In the genomic region with DNA sequence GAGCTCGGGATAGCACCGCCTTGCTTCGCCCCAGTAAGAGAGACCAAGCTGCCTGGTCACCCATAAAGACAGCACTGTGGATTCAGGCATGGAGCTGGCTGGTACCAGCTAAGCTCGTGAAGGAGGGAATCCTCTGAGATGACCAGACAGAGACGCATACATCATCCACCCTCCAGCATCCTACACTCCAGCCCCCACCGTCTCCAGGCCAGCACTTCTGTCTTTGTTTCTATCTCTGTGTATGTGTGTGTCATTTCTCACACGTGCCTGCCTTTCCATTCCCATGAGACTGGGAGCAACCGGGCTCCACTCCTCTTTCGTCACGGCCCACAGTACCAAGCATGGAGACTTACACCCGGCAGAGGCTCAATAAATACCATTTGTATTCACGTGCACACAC, we compare ENCODE assay signal across 19 mouse cellular contexts. TPM values are rescaled to one million over a fixed set of nuclear protein-coding genes. Genes with fewer than 3 reads are reported as not detected.
A peak's percentile ranks its signal among the peaks of the same experiment; 100 is the strongest.
DNase-seq lines count a peak whose midpoint lies in the region; ATAC-seq and TF ChIP-seq lines count a peak whose summit lies in the region.
"Had no signal": no experiment of that assay in that cellular context is flagged by ENCODE, and none has a peak within 500 bp of the region (broad histone marks: within the 10 kb centered on the region; RNA-seq: fewer than 3 reads in every experiment).

No protein-coding gene starts in this region.

- no peak overlapping the region; the same call in 1 of the 2 replicates for H3K9ac ChIP-seq in forebrain, postnatal 0 days
- no peak overlapping the region for H3K9ac ChIP-seq in midbrain, embryonic 12.5 days (replicated peaks)
- no peak overlapping the region for H3K9ac ChIP-seq in midbrain, postnatal 0 days (replicated peaks; ENCODE audit: low read length, poor library complexity, severe bottlenecking)
- H3K9ac ChIP-seq: embryonic facial prominence, embryonic 12.5 days; intestine, embryonic 15.5 days; limb, embryonic 13.5 days; liver, embryonic 14.5 days had no signal

- peaks cover 28% of the 10 kb centered on the region for H3K4me1 ChIP-seq in forebrain, postnatal 0 days (ENCODE audit: insufficient read depth)
- H3K4me1 ChIP-seq in forebrain, embryonic 10.5 days, result peaks cover 37% of the 10 kb centered on the region
- peaks cover 56% of the 10 kb centered on the region for H3K4me1 ChIP-seq in midbrain, embryonic 12.5 days
- H3K4me1 ChIP-seq in midbrain, postnatal 0 days (ENCODE audit: insufficient read depth, low read length), result peaks cover 14% of the 10 kb centered on the region; the same call in 1 of the 2 replicates
- H3K4me1 ChIP-seq: embryonic facial prominence, embryonic 12.5 days; heart, embryonic 10.5 days; intestine, embryonic 15.5 days; limb, embryonic 13.5 days had no signal

- no peak overlapping the region for H3K4me3 ChIP-seq in forebrain, postnatal 0 days (ENCODE audit: low read depth, low read length)
- no peak overlapping the region for H3K4me3 ChIP-seq in forebrain, embryonic 10.5 days
- H3K4me3 ChIP-seq in midbrain, embryonic 12.5 days, result no peak overlapping the region
- no peak overlapping the region for H3K4me3 ChIP-seq in midbrain, postnatal 0 days (ENCODE audit: low read depth, low read length)
- H3K4me3 ChIP-seq: embryonic facial prominence, embryonic 12.5 days; heart, embryonic 10.5 days; intestine, embryonic 15.5 days; limb, embryonic 13.5 days had no signal

- DNase-seq in forebrain, postnatal 0 days, result no peak
- no peak for DNase-seq in forebrain, embryonic 10.5 days (ENCODE audit: extremely low spot score, low spot score)
- DNase-seq in midbrain, postnatal 0 days (ENCODE audit: low spot score), result no peak
- DNase-seq in left cerebral cortex, postnatal 14 days (ENCODE audit: low spot score in 2 of 2), result peak; percentile 52 to 79
- peak; percentile 49 to 72 for DNase-seq in right cerebral cortex, postnatal 10 days (ENCODE audit: low spot score in 2 of 2)
- no peak for DNase-seq in embryo, embryonic 11 days
- DNase-seq in ovary, postnatal 10 days (ENCODE audit: low spot score), result no peak
- DNase-seq: cerebellum, adult 11-12 months; heart, postnatal 10 days; kidney, postnatal 4 days; thymus, adult 18-20 months had no signal

- no peaks in the 10 kb centered on the region for H3K27me3 ChIP-seq in forebrain, postnatal 0 days (ENCODE audit: insufficient read depth, low read length)
- H3K27me3 ChIP-seq in forebrain, embryonic 10.5 days (ENCODE audit: poor library complexity, severe bottlenecking), result peaks cover 12% of the 10 kb centered on the region
- no peaks in the 10 kb centered on the region for H3K27me3 ChIP-seq in midbrain, embryonic 12.5 days
- no peaks in the 10 kb centered on the region for H3K27me3 ChIP-seq in midbrain, postnatal 0 days (ENCODE audit: insufficient read depth, low read length)
- H3K27me3 ChIP-seq: embryonic facial prominence, embryonic 12.5 days; intestine, embryonic 15.5 days had no signal

- no peak overlapping the region for H3K4me2 ChIP-seq in forebrain, postnatal 0 days (ENCODE audit: low read depth)
- H3K4me2 ChIP-seq in midbrain, embryonic 12.5 days (replicated peaks), result no peak overlapping the region
- H3K4me2 ChIP-seq in midbrain, postnatal 0 days (ENCODE audit: low read depth, low read length, poor library complexity, severe bottlenecking), result no peak overlapping the region
- H3K4me2 ChIP-seq: embryonic facial prominence, embryonic 12.5 days; intestine, embryonic 15.5 days; limb, embryonic 13.5 days had no signal

- intact Hi-C loops in left cerebral cortex, postnatal 14 days (cut with DNase I), result no loop called here

- peak; percentile 48 for ATAC-seq in forebrain, postnatal 0 days
- peak; percentile 27; the same call in 1 of the 2 replicates for ATAC-seq in midbrain, embryonic 12.5 days (ENCODE audit: low FRiP score, low read depth)
- no peak for ATAC-seq in midbrain, postnatal 0 days (ENCODE audit: low FRiP score)
- ATAC-seq: intestine, embryonic 15.5 days had no signal

- TF ChIP-seq CTCF in forebrain, postnatal 0 days (IDR thresholded peaks at IDR 0.05; ENCODE audit: low read depth), result no peak
- no peak for TF ChIP-seq CTCF in midbrain, postnatal 0 days (IDR thresholded peaks at IDR 0.05)

- H3K36me3 ChIP-seq in forebrain, postnatal 0 days (ENCODE audit: insufficient read depth), result no peaks in the 10 kb centered on the region
- no peaks in the 10 kb centered on the region for H3K36me3 ChIP-seq in forebrain, embryonic 10.5 days (replicated peaks)
- H3K36me3 ChIP-seq in midbrain, embryonic 12.5 days, result no peaks in the 10 kb centered on the region
- no peaks in the 10 kb centered on the region for H3K36me3 ChIP-seq in midbrain, postnatal 0 days (ENCODE audit: insufficient read depth, low read length)
- H3K36me3 ChIP-seq: embryonic facial prominence, embryonic 12.5 days; heart, embryonic 10.5 days; intestine, embryonic 15.5 days; limb, embryonic 13.5 days had no signal

- no peaks in the 10 kb centered on the region for H3K9me3 ChIP-seq in forebrain, postnatal 0 days (ENCODE audit: low read length)
- no peaks in the 10 kb centered on the region for H3K9me3 ChIP-seq in forebrain, embryonic 10.5 days
- no peaks in the 10 kb centered on the region for H3K9me3 ChIP-seq in midbrain, embryonic 12.5 days
- no peaks in the 10 kb centered on the region for H3K9me3 ChIP-seq in midbrain, postnatal 0 days (ENCODE audit: low read length)
- H3K9me3 ChIP-seq: embryonic facial prominence, embryonic 12.5 days; heart, embryonic 10.5 days; intestine, embryonic 15.5 days; limb, embryonic 13.5 days had no signal

- WGBS in forebrain, postnatal 0 days, result 61% methylated on average over 12 of the region's 12 CpGs
- 85% methylated on average over 12 of the region's 12 CpGs for WGBS in forebrain, embryonic 10.5 days
- 64% methylated on average over 12 of the region's 12 CpGs for WGBS in midbrain, embryonic 12.5 days
- 58% methylated on average over 12 of the region's 12 CpGs for WGBS in midbrain, postnatal 0 days

- no peak overlapping the region for H3K27ac ChIP-seq in forebrain, postnatal 0 days (ENCODE audit: low read depth, low read length)
- H3K27ac ChIP-seq in forebrain, embryonic 10.5 days, result no peak overlapping the region
- 0 out of 2 replicates have a peak overlapping the region, but pooled peaks have one; percentile 12 for H3K27ac ChIP-seq in midbrain, embryonic 12.5 days (replicated peaks)
- no peak overlapping the region for H3K27ac ChIP-seq in midbrain, postnatal 0 days (ENCODE audit: low read depth, low read length)
- H3K27ac ChIP-seq: embryonic facial prominence, embryonic 12.5 days; heart, embryonic 10.5 days; intestine, embryonic 15.5 days; limb, embryonic 13.5 days; liver, embryonic 14.5 days had no signal

RNA-seq across cellular contexts. Expression of gene Nfasc, which starts 9.3 kb away (rescaled TPM):
- 42.2 and 55.2 TPM in 2 replicates for total RNA-seq in forebrain, postnatal 0 days (2014; rRNA removed)
- polyA plus RNA-seq in forebrain, postnatal 0 days (2015; fragmentation: Nextera tagmentation; extraction: Ambion mirVana), result 21.4 and 32.7 TPM in 2 replicates
- polyA plus RNA-seq in forebrain, embryonic 10.5 days (2016; fragmentation: Nextera tagmentation; extraction: Ambion mirVana), result 7.0 and 9.6 TPM in 2 replicates
- polyA plus RNA-seq in midbrain, embryonic 12.5 days (2016; fragmentation: Nextera tagmentation; extraction: Ambion mirVana), result 32.8 and 40.8 TPM in 2 replicates
- 59.2 and 66.7 TPM in 2 replicates for total RNA-seq in midbrain, postnatal 0 days (2014; rRNA removed)
- 28.6 and 32.7 TPM in 2 replicates for polyA plus RNA-seq in midbrain, postnatal 0 days (2015; fragmentation: Nextera tagmentation; extraction: Ambion mirVana)
- total RNA-seq in left cerebral cortex, postnatal 14 days (2021), result 100 to 1,000 TPM; 179 to 195 TPM
- total RNA-seq: CH12.LX; common myeloid progenitor, adult 5-6 weeks had no signal

Comparison
In these comparisons a context has a peak if more than half of its experiments do, and no peak if none do; other contexts are left out.
1. DNase-seq: peak in left cerebral cortex, postnatal 14 days (2 of 2) and right cerebral cortex, postnatal 10 days (2 of 2); none in forebrain, postnatal 0 days (single experiment), forebrain, embryonic 10.5 days (single experiment), midbrain, postnatal 0 days (single experiment), embryo, embryonic 11 days (single experiment) and ovary, postnatal 10 days (single experiment).